Mouse (Mus musculus) lung, postnatal 0 days (tissue): ENCODE measurements around the gene Mcmbp. TPM values are rescaled to one million over a fixed set of nuclear protein-coding genes. Genes with fewer than 3 reads are reported as not detected.
A peak's percentile ranks its signal among the peaks of the same experiment; 100 is the strongest.

Source experiments
- ATAC-seq: fragments of 200-750 bp; cut with Nextera tagmentation; 2 replicates; pipeline ENCODE4 v1.8.0; 2017; ENCODE audit warnings: moderate library complexity
- DNase-seq: peaks from one replicate; pipeline ENCODE4 v3.0.0-alpha.2; 2016; ENCODE audit warnings: low spot score
- H3K27ac ChIP-seq: fragments of 300-500 bp; sonication (generic); 2 replicates; pipeline ENCODE4 v1.5.1; 2014; ENCODE audit warnings: antibody characterized with exemption, mild to moderate bottlenecking, low read length, mixed read lengths
- H3K27me3 ChIP-seq: fragments of 300-500 bp; sonication (generic); replicated peaks from 2 replicates; pipeline ENCODE4 v1.6.1; 2014; ENCODE audit warnings: low read length, mixed read lengths; ENCODE audit not compliant: insufficient read depth
- H3K36me3 ChIP-seq: fragments of 300-500 bp; sonication (generic); 2 replicates; pipeline ENCODE4 v1.6.1; 2014; ENCODE audit warnings: low read length, mixed read lengths; ENCODE audit not compliant: insufficient read depth
- H3K4me1 ChIP-seq: fragments of 300-500 bp; sonication (generic); 2 replicates; pipeline ENCODE4 v1.6.1; 2014; ENCODE audit warnings: antibody characterized with exemption, low read depth, low read length, mixed read lengths; ENCODE audit not compliant: insufficient read depth
- H3K4me2 ChIP-seq: fragments of 300-500 bp; sonication (generic); replicated peaks from 2 replicates; pipeline ENCODE4 v1.6.1; 2014; ENCODE audit warnings: low read depth, mild to moderate bottlenecking, low read length, moderate library complexity, mixed read lengths
- H3K4me3 ChIP-seq: fragments of 300-500 bp; sonication (generic); 2 replicates; pipeline ENCODE4 v1.5.1; 2014; ENCODE audit warnings: low read depth, low read length
- H3K9ac ChIP-seq: fragments of 300-500 bp; sonication (generic); replicated peaks from 2 replicates; pipeline ENCODE4 v1.6.1; 2014; ENCODE audit warnings: low read depth, mild to moderate bottlenecking
- H3K9me3 ChIP-seq: fragments of 300-500 bp; sonication (generic); 2 replicates; pipeline ENCODE4 v1.6.1; 2016; ENCODE audit warnings: low read length, mixed read lengths
- CTCF ChIP-seq: IDR thresholded peaks from 2 replicates; pipeline ENCODE4 v1.5.1; 2016; ENCODE audit warnings: antibody characterized with exemption, mild to moderate bottlenecking
- EP300 ChIP-seq: IDR thresholded peaks from 2 replicates; pipeline ENCODE4 v1.6.1; 2016; ENCODE audit warnings: antibody characterized with exemption, mild to moderate bottlenecking, control low read depth
- WGBS: fragments of 180-500 bp; shearing (Covaris S2); extraction: QIAGEN DNeasy Blood & Tissue Kit; methylation state at CpG from one replicate; pipeline ENCODE4 v1.1.7; 2014; 5-methylcytosine and 5-hydroxymethylcytosine counted together
- polyA plus RNA-seq: library from polyadenylated mRNA; unstranded; fragments of >200 nt; fragmentation: Nextera tagmentation; extraction: Ambion mirVana; gene quantifications from 2 replicates; pipeline ENCODE4 v1.2.1, GENCODE M21; 2015

Mcmbp gene
- polyA plus RNA-seq, 1 experiment from 2014 or later, result 38.8 TPM

DNA sequence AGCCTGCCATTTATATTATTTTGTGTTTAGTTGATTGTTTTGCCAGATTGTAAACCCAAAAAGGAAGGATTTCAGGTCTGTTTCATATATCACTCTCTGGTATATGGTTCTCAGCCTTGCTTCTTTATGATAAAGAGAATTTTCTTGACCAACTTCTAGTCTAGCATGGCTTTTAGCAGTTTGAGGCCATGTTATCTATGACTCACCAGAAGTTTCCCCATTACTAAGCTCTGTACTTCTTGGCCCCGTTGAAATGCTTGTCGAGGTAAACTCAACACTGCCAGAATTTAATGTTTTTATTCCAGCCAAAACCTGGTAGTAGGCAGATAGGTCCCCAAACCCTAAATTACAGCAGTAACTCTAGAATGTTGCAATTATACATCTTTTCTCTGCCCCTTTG lies 3.6 kb upstream of the Mcmbp start:
- H3K9ac ChIP-seq, result no peak overlapping the region
- no peaks in the 10 kb centered on the region for H3K36me3 ChIP-seq
- H3K4me3 ChIP-seq, result no peak overlapping the region; the same call in 1 of the 2 replicates
- WGBS, result 63% methylated on average over 2 of the region's 2 CpGs
- peaks cover 11% of the 10 kb centered on the region; the same call in 1 of the 2 replicates for H3K4me1 ChIP-seq
- DNase-seq (peak; percentile 18), ATAC-seq (no peak)
- no peak for TF ChIP-seq EP300
- TF ChIP-seq CTCF, result no peak
- no peak overlapping the region for H3K27ac ChIP-seq
- peak overlapping the region; percentile 84; the same call in 1 of the 2 replicates for H3K4me2 ChIP-seq
- no peaks in the 10 kb centered on the region for H3K9me3 ChIP-seq
- H3K27me3 ChIP-seq, result no peaks in the 10 kb centered on the region

- ATAC-seq (peak; percentile 63), DNase-seq (peak; percentile 86)
- Histone ChIP-seq H3K27ac (peak overlapping the region; percentile 97), H3K9ac (peak overlapping the region; percentile 88), H3K9me3 (no peaks in the 10 kb centered on the region), H3K36me3 (no peaks in the 10 kb centered on the region), H3K27me3 (no peaks in the 10 kb centered on the region), H3K4me3 (peak overlapping the region; percentile 99), H3K4me1 (peaks cover 13% of the 10 kb centered on the region; the same call in 1 of the 2 replicates), H3K4me2 (peak overlapping the region; percentile 74)
- TF ChIP-seq CTCF (no peak), EP300 (no peak)
- under 1% methylated on average over 74 of the region's 80 CpGs for WGBS
Observed at GRCm38 (mm10) chr7:128739462-128740277, 625 bp downstream of the Mcmbp start.

- H3K4me1 ChIP-seq, result peaks cover 11% of the 10 kb centered on the region; the same call in 1 of the 2 replicates
- H3K4me2 ChIP-seq, result peak overlapping the region; percentile 74
- DNase-seq (no peak), ATAC-seq (no peak)
- no peaks in the 10 kb centered on the region for H3K9me3 ChIP-seq
- peak overlapping the region; percentile 99 for H3K4me3 ChIP-seq
- WGBS, result 2% methylated on average over 15 of the region's 15 CpGs
- no peaks in the 10 kb centered on the region for H3K36me3 ChIP-seq
- H3K9ac ChIP-seq, result peak overlapping the region; percentile 88
- no peaks in the 10 kb centered on the region for H3K27me3 ChIP-seq
- TF ChIP-seq CTCF, result no peak
- TF ChIP-seq EP300, result no peak
- peak overlapping the region; percentile 97 for H3K27ac ChIP-seq
Observed at GRCm38 (mm10) chr7:128739116-128739461, 1.2 kb downstream of the Mcmbp start.

DNA sequence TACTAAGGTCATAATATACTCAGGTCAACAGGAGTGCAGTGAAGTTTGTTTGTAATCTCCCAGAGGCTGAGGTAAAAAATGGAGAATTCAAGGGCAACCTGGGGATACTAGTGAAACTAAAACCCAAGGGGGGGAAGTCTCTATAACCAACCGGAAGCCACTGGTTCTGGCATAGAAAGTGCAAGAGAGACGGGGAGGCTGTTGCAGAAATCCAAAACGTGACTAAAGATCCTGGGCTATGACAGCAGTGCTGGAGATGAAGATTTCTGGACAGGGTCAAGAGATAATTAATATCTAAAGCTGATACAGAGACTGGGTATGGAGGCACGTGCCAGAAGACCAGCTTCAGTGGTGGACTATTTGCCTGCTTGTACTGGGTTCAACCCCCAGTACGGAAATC lies 2.3 kb downstream of the Mcmbp start:
- TF ChIP-seq EP300 (no peak), CTCF (no peak)
- H3K27ac ChIP-seq, result no peak overlapping the region
- H3K9me3 ChIP-seq, result no peaks in the 10 kb centered on the region
- H3K27me3 ChIP-seq, result no peaks in the 10 kb centered on the region
- DNase-seq (no peak), ATAC-seq (no peak)
- H3K36me3 ChIP-seq, result no peaks in the 10 kb centered on the region
- no peak overlapping the region for H3K9ac ChIP-seq
- 38% methylated on average over 5 of the region's 5 CpGs for WGBS
- H3K4me3 ChIP-seq, result no peak overlapping the region
- H3K4me2 ChIP-seq, result 0 out of 2 replicates have a peak overlapping the region, but pooled peaks have one; percentile 74
- H3K4me1 ChIP-seq, result peaks cover 10% of the 10 kb centered on the region; the same call in 1 of the 2 replicates

- 61% methylated on average over 2 of the region's 2 CpGs for WGBS
Observed at GRCm38 (mm10) chr7:128731585-128731984, 8.7 kb downstream of the Mcmbp start.

GRCm38 (mm10) chr7:128728738-128729137 lies 11.6 kb downstream of the Mcmbp start:
- Histone ChIP-seq H3K9ac (no peak overlapping the region), H3K4me3 (no peak overlapping the region), H3K27me3 (no peaks in the 10 kb centered on the region), H3K27ac (no peak overlapping the region), H3K4me2 (no peak overlapping the region), H3K9me3 (no peaks in the 10 kb centered on the region), H3K4me1 (no peaks in the 10 kb centered on the region), H3K36me3 (no peaks in the 10 kb centered on the region)
- ATAC-seq, result no peak
- WGBS, result 61% methylated on average over 10 of the region's 10 CpGs
- TF ChIP-seq EP300, result no peak
- TF ChIP-seq CTCF, result no peak
- no peak for DNase-seq

More at GRCm38 (mm10) chr7:128731585-128731984, 8.7 kb downstream of the Mcmbp start:
- TF ChIP-seq EP300, result no peak
- TF ChIP-seq CTCF, result no peak
- Histone ChIP-seq H3K27me3 (no peaks in the 10 kb centered on the region), H3K9me3 (no peaks in the 10 kb centered on the region), H3K27ac (no peak overlapping the region), H3K4me3 (no peak overlapping the region), H3K4me1 (no peaks in the 10 kb centered on the region), H3K9ac (no peak overlapping the region), H3K4me2 (no peak overlapping the region), H3K36me3 (no peaks in the 10 kb centered on the region)
- DNase-seq (no peak), ATAC-seq (no peak)
